Mouse (Mus musculus): ENCODE data around the gene Cpm. TPM values are rescaled to one million over a fixed set of nuclear protein-coding genes. Genes with fewer than 3 reads are reported as not detected.

Gene Cpm
- polyA plus RNA-seq, 1 experiment from 2014 or later = 5.0 TPM

Other genes starting within 250 kb of the Cpm start
- gene Cpsf6, start 249.5 kb upstream of the Cpm start, polyA plus RNA-seq (2014; fragmentation: Nextera tagmentation; extraction: Ambion mirVana) = 275 and 282 TPM in 2 replicates
- 75.9 and 91.6 TPM in 2 replicates for gene Mdm2, start 81.3 kb downstream of the Cpm start, polyA plus RNA-seq (2014; fragmentation: Nextera tagmentation; extraction: Ambion mirVana)
- gene Slc35e3, start 116.9 kb downstream of the Cpm start, polyA plus RNA-seq (2014; fragmentation: Nextera tagmentation; extraction: Ambion mirVana) = 21.9 and 22.2 TPM in 2 replicates
- gene Nup107, start 163.2 kb downstream of the Cpm start, polyA plus RNA-seq (2014; fragmentation: Nextera tagmentation; extraction: Ambion mirVana) = 101 and 104 TPM in 2 replicates
- 150 and 156 TPM in 2 replicates for gene Rap1b, start 216.5 kb downstream of the Cpm start, polyA plus RNA-seq (2014; fragmentation: Nextera tagmentation; extraction: Ambion mirVana)